Mouse (Mus musculus): ENCODE data around the gene Top1.

GRCm38 (mm10) chr2:160770871-160771270, 125.2 kb downstream of the Top1 start:
- TF ChIP-seq CTCF (IDR thresholded peaks at IDR 0.05; ENCODE audit: extremely low read depth, insufficient read length, insufficient replicate concordance, low read depth, low read length) (no peak), POLR2A (IDR thresholded peaks at IDR 0.05; ENCODE audit: low read depth, low read length) (no peak)
